Mouse (Mus musculus) intestine, embryonic 14.5 days (tissue): Measurements from ENCODE around the gene Dnajb5. TPM values are rescaled to one million over a fixed set of nuclear protein-coding genes. Genes with fewer than 3 reads are reported as not detected.
A peak's percentile ranks its signal among the peaks of the same experiment; 100 is the strongest.
"Not testable (repeated sequence)": the region's sequence is repeated elsewhere in the genome, so short reads cannot be mapped to it uniquely, and the experiment has no call there.

ENCODE experiments used
- ATAC-seq: fragments of 200-750 bp; cut with Nextera tagmentation; replicated peaks from 2 replicates; pipeline ENCODE4 v1.8.0; 2017; ENCODE audit warnings: low read depth, moderate number of reproducible peaks, moderate TSS enrichment, moderate library complexity; ENCODE audit not compliant: low FRiP score, low TSS enrichment
- DNase-seq: peaks from one replicate; pipeline ENCODE4 v3.0.0-alpha.2; 2018; ENCODE audit warnings: low spot score
- H3K27ac ChIP-seq: fragments of 300-500 bp; sonication (generic); 2 replicates; pipeline ENCODE4 v1.5.1; 2014; ENCODE audit warnings: low read depth, mild to moderate bottlenecking, control low read depth
- H3K27me3 ChIP-seq: fragments of 300-500 bp; sonication (generic); replicated peaks from 2 replicates; pipeline ENCODE4 v1.6.1; 2014; ENCODE audit warnings: low read length, control low read depth; ENCODE audit not compliant: control insufficient read depth, insufficient read depth
- H3K36me3 ChIP-seq: fragments of 300-500 bp; sonication (generic); 2 replicates; pipeline ENCODE4 v1.6.1; 2014; ENCODE audit warnings: low read length, control low read depth; ENCODE audit not compliant: control insufficient read depth, insufficient read depth
- H3K4me1 ChIP-seq: fragments of 300-500 bp; sonication (generic); replicated peaks from 2 replicates; pipeline ENCODE4 v1.6.1; 2014; ENCODE audit warnings: low read length, control low read depth, mixed read lengths; ENCODE audit not compliant: control insufficient read depth, insufficient read depth
- H3K4me2 ChIP-seq: fragments of 300-500 bp; sonication (generic); 2 replicates; pipeline ENCODE4 v1.6.1; 2014; ENCODE audit warnings: low read length
- H3K4me3 ChIP-seq: fragments of 300-500 bp; sonication (generic); 2 replicates; pipeline ENCODE4 v1.5.1; 2014; ENCODE audit warnings: low read depth, low read length, control low read depth, mixed read lengths
- H3K9ac ChIP-seq: fragments of 300-500 bp; sonication (generic); 2 replicates; pipeline ENCODE4 v1.6.1; 2014; ENCODE audit warnings: mild to moderate bottlenecking, low read length
- H3K9me3 ChIP-seq: fragments of 300-500 bp; sonication (generic); 2 replicates; pipeline ENCODE4 v1.6.1; 2016; ENCODE audit warnings: low read length, control low read depth; ENCODE audit not compliant: control insufficient read depth
- WGBS: fragments of 180-500 bp; shearing (Covaris S2); extraction: QIAGEN DNeasy Blood & Tissue Kit; methylation state at CpG from one replicate; pipeline ENCODE4 v1.1.7; 2014; 5-methylcytosine and 5-hydroxymethylcytosine counted together
- polyA plus RNA-seq: library from polyadenylated mRNA; unstranded; fragments of >200 nt; fragmentation: Nextera tagmentation; extraction: Ambion mirVana; gene quantifications from 2 replicates; pipeline ENCODE4 v1.2.1, GENCODE M21; 2014

Dnajb5 gene
- polyA plus RNA-seq, 1 experiment from 2014 or later, result 7.3 TPM

- ATAC-seq (peak; percentile 85), DNase-seq (peak; percentile 91)
- peak overlapping the region; percentile 96 for H3K4me2 ChIP-seq
- H3K36me3 ChIP-seq, result peaks cover 19% of the 10 kb centered on the region
- H3K27ac ChIP-seq, result peak overlapping the region; percentile 99
- no peaks in the 10 kb centered on the region for H3K27me3 ChIP-seq
- H3K4me3 ChIP-seq, result peak overlapping the region; percentile 97
- H3K9ac ChIP-seq, result peak overlapping the region; percentile 94
- H3K9me3 ChIP-seq, result no peaks in the 10 kb centered on the region
- under 1% methylated on average over 51 of the region's 51 CpGs for WGBS
- H3K4me1 ChIP-seq, result peaks cover 17% of the 10 kb centered on the region
Observed at GRCm38 (mm10) chr4:42999451-43000140, 50.0 kb downstream of the Dnajb5 start.

- DNase-seq (peak; percentile 97), ATAC-seq (peak; percentile 97)
- H3K36me3 ChIP-seq, result peaks cover 11% of the 10 kb centered on the region
- under 1% methylated on average over 46 of the region's 56 CpGs for WGBS
- H3K4me2 ChIP-seq, result peak within 1 kb of the TSS; percentile 96
- peak within 1 kb of the TSS; percentile 97 for H3K4me3 ChIP-seq
- peak within 1 kb of the TSS; percentile 94 for H3K9ac ChIP-seq
- peak within 1 kb of the TSS; percentile 99 for H3K27ac ChIP-seq
- peaks cover 17% of the 10 kb centered on the region for H3K4me1 ChIP-seq
- H3K9me3 ChIP-seq, H3K27me3 ChIP-seq: not testable (repeated sequence)
Observed at GRCm38 (mm10) chr4:43000141-43000986, 50.8 kb downstream of the Dnajb5 start, which contains the start of gene Vcp. Vcp (minus strand) TSS chr4:43000507.

- H3K27me3 ChIP-seq, result no peaks in the 10 kb centered on the region
- ATAC-seq, result no peak
- peak overlapping the region; percentile 85; the same call in 1 of the 2 replicates for H3K27ac ChIP-seq
- no peak for DNase-seq
- no peak overlapping the region for H3K9ac ChIP-seq
- H3K36me3 ChIP-seq, result peaks cover 2% of the 10 kb centered on the region; the same call in 1 of the 2 replicates
- H3K4me3 ChIP-seq, result no peak overlapping the region
- peaks cover 17% of the 10 kb centered on the region for H3K4me1 ChIP-seq
- H3K9me3 ChIP-seq, result no peaks in the 10 kb centered on the region
- no peak overlapping the region for H3K4me2 ChIP-seq
- 80% methylated on average over 2 of the region's 2 CpGs for WGBS
Observed at GRCm38 (mm10) chr4:43001272-43001671, 51.7 kb downstream of the Dnajb5 start.

GRCm38 (mm10) chr4:43002756-43003439 is 53.3 kb downstream of the Dnajb5 start:
- ATAC-seq (no peak), DNase-seq (no peak)
- Histone ChIP-seq H3K9me3 (no peaks in the 10 kb centered on the region), H3K36me3 (0 out of 2 replicates have a peak, but pooled peaks cover 8% of the 10 kb centered on the region), H3K9ac (no peak overlapping the region), H3K4me2 (no peak overlapping the region), H3K4me3 (no peak overlapping the region), H3K27me3 (no peaks in the 10 kb centered on the region), H3K4me1 (peaks cover 12% of the 10 kb centered on the region), H3K27ac (no peak overlapping the region)
- WGBS, result 75% methylated on average over 12 of the region's 12 CpGs

GRCm38 (mm10) chr4:43004951-43005350 is 55.3 kb downstream of the Dnajb5 start:
- H3K4me1 ChIP-seq, result peaks cover 5% of the 10 kb centered on the region; the same call in 1 of the 2 replicates
- no peak for ATAC-seq
- no peak overlapping the region for H3K4me3 ChIP-seq
- H3K9ac ChIP-seq, result no peak overlapping the region
- H3K27ac ChIP-seq, result no peak overlapping the region
- no peak overlapping the region for H3K4me2 ChIP-seq
- no peaks in the 10 kb centered on the region for H3K9me3 ChIP-seq
- 0 out of 2 replicates have a peak, but pooled peaks cover 8% of the 10 kb centered on the region for H3K36me3 ChIP-seq
- DNase-seq, result no peak
- no peaks in the 10 kb centered on the region for H3K27me3 ChIP-seq
- 93% methylated on average over 3 of the region's 3 CpGs for WGBS

- peaks cover 5% of the 10 kb centered on the region; the same call in 1 of the 2 replicates for H3K4me1 ChIP-seq
- no peaks in the 10 kb centered on the region for H3K27me3 ChIP-seq
- H3K27ac ChIP-seq, result no peak overlapping the region
- 0 out of 2 replicates have a peak, but pooled peaks cover 8% of the 10 kb centered on the region for H3K36me3 ChIP-seq
- ATAC-seq (no peak), DNase-seq (no peak)
- no peaks in the 10 kb centered on the region for H3K9me3 ChIP-seq
- H3K9ac ChIP-seq, result no peak overlapping the region
- H3K4me3 ChIP-seq, result no peak overlapping the region
- no peak overlapping the region for H3K4me2 ChIP-seq
- 56% methylated on average over 2 of the region's 2 CpGs for WGBS
Observed at GRCm38 (mm10) chr4:43005765-43006164, 56.2 kb downstream of the Dnajb5 start.

Other genes starting within 250 kb of the Dnajb5 start
- 0.34 TPM in 2 replicates for gene 4930578G10Rik, start 214.3 kb upstream of the Dnajb5 start, polyA plus RNA-seq
- not detected in 2 replicates for gene Ccl19, start 193.2 kb upstream of the Dnajb5 start, polyA plus RNA-seq
- 42.6 and 61.4 TPM in 2 replicates for gene Ccl21a, start 175.8 kb upstream of the Dnajb5 start, polyA plus RNA-seq
- gene Fam205a1, start 95.9 kb upstream of the Dnajb5 start, polyA plus RNA-seq, result not detected in 2 replicates
- gene Gm12394, start 93.0 kb upstream of the Dnajb5 start, polyA plus RNA-seq, result 0.14 TPM in 1 of 2 replicates, not detected in the other
- gene Fam205c, start 75.6 kb upstream of the Dnajb5 start, polyA plus RNA-seq, result 0.43 and 0.81 TPM in 2 replicates
- 1.6 and 1.9 TPM in 2 replicates for gene Phf24, start 33.2 kb upstream of the Dnajb5 start, polyA plus RNA-seq
- 0.44 and 0.97 TPM in 2 replicates for gene 1700022I11Rik, start 19.8 kb downstream of the Dnajb5 start, polyA plus RNA-seq
- 481 and 510 TPM in 2 replicates for gene Vcp, start 50.7 kb downstream of the Dnajb5 start, polyA plus RNA-seq
- gene Fancg, start 60.7 kb downstream of the Dnajb5 start, polyA plus RNA-seq, result 16.6 and 17.8 TPM in 2 replicates
- gene Pigo, start 76.0 kb downstream of the Dnajb5 start, polyA plus RNA-seq, result 21.7 and 22.6 TPM in 2 replicates
- 332 and 361 TPM in 2 replicates for gene Stoml2, start 81.9 kb downstream of the Dnajb5 start, polyA plus RNA-seq
- 5.1 and 7.1 TPM in 2 replicates for gene Fam214b, start 96.4 kb downstream of the Dnajb5 start, polyA plus RNA-seq
- 10.0 and 10.2 TPM in 2 replicates for gene Unc13b, start 109.1 kb downstream of the Dnajb5 start, polyA plus RNA-seq